Comparison of ENCODE assay signal across 13 mouse cellular contexts in genomic region chr17:56308088-56308487, GRCm38 (mm10). TPM values are rescaled to one million over a fixed set of nuclear protein-coding genes. Genes with fewer than 3 reads are reported as not detected.
DNase-seq lines count a peak whose midpoint lies in the region; ATAC-seq and TF ChIP-seq lines count a peak whose summit lies in the region.
"Had no signal": no experiment of that assay in that cellular context is flagged by ENCODE, and none has a peak within 500 bp of the region (broad histone marks: within the 10 kb centered on the region; RNA-seq: fewer than 3 reads in every experiment).

No protein-coding gene starts in this region.

- peak overlapping the region; percentile 37; the same call in 1 of the 2 replicates for H3K9ac ChIP-seq in lung, embryonic 14.5 days
- peak overlapping the region; percentile 14; the same call in 1 of the 2 replicates for H3K9ac ChIP-seq in embryonic facial prominence, embryonic 14.5 days (ENCODE audit: low read depth, low read length)
- peak overlapping the region; percentile 39 for H3K9ac ChIP-seq in stomach, embryonic 16.5 days (ENCODE audit: low read length)

- H3K27ac ChIP-seq in lung, embryonic 14.5 days (ENCODE audit: low read depth): peak overlapping the region; percentile 60
- H3K27ac ChIP-seq in embryonic facial prominence, embryonic 14.5 days (replicated peaks; ENCODE audit: low read depth, low read length): peak overlapping the region; percentile 61
- H3K27ac ChIP-seq in stomach, embryonic 16.5 days (ENCODE audit: low read length): peak overlapping the region; percentile 85

- peak; percentile 2; the same call in 1 of the 2 replicates for ATAC-seq in lung, embryonic 14.5 days (ENCODE audit: insufficient read depth)
- peak; percentile 38; the same call in 1 of the 2 replicates for ATAC-seq in embryonic facial prominence, embryonic 14.5 days (ENCODE audit: low read depth)
- ATAC-seq in stomach, embryonic 16.5 days (ENCODE audit: insufficient read depth, low FRiP score): no peak; the same call in 1 of the 2 replicates
- ATAC-seq: CD4-positive, CD25-positive, alpha-beta regulatory T cell, adult 4 months; hindbrain, embryonic 16.5 days; midbrain, embryonic 16.5 days had no signal

- H3K27me3 ChIP-seq in lung, embryonic 14.5 days (ENCODE audit: insufficient read depth, low read length): no peaks in the 10 kb centered on the region
- H3K27me3 ChIP-seq in embryonic facial prominence, embryonic 14.5 days (replicated peaks; ENCODE audit: control insufficient read depth, insufficient read depth, low read length): no peaks in the 10 kb centered on the region
- H3K27me3 ChIP-seq in stomach, embryonic 16.5 days (ENCODE audit: control insufficient read depth, insufficient read depth, low read length): no peaks in the 10 kb centered on the region

- intact Hi-C loops in left cerebral cortex, postnatal 4 days (cut with DNase I): no loop called here

- peaks cover 81% of the 10 kb centered on the region for H3K36me3 ChIP-seq in lung, embryonic 14.5 days (ENCODE audit: insufficient read depth)
- peaks cover 71% of the 10 kb centered on the region for H3K36me3 ChIP-seq in embryonic facial prominence, embryonic 14.5 days (ENCODE audit: control insufficient read depth, insufficient read depth, low read length)
- peaks cover 16% of the 10 kb centered on the region; the same call in 1 of the 2 replicates for H3K36me3 ChIP-seq in stomach, embryonic 16.5 days (ENCODE audit: control insufficient read depth, insufficient read depth, low read length)

- no peak for TF ChIP-seq CTCF in lung, embryonic 14.5 days (IDR thresholded peaks at IDR 0.05; ENCODE audit: low read depth)

- H3K4me2 ChIP-seq in lung, embryonic 14.5 days: peak overlapping the region; percentile 32
- peak overlapping the region; percentile 20; the same call in 1 of the 2 replicates for H3K4me2 ChIP-seq in embryonic facial prominence, embryonic 14.5 days (ENCODE audit: low read depth, low read length)
- H3K4me2 ChIP-seq in stomach, embryonic 16.5 days (ENCODE audit: low read depth, low read length): peak overlapping the region; percentile 21

- peak overlapping the region; percentile 8; the same call in 1 of the 2 replicates for H3K4me3 ChIP-seq in lung, embryonic 14.5 days (ENCODE audit: low read depth, low read length)
- H3K4me3 ChIP-seq in embryonic facial prominence, embryonic 14.5 days (ENCODE audit: low read depth, low read length): no peak overlapping the region
- no peak overlapping the region for H3K4me3 ChIP-seq in stomach, embryonic 16.5 days (replicated peaks; ENCODE audit: low read length)

- 55% methylated on average over 6 of the region's 6 CpGs for WGBS in lung, embryonic 14.5 days
- 69% methylated on average over 5 of the region's 6 CpGs for WGBS in embryonic facial prominence, embryonic 14.5 days
- WGBS in stomach, embryonic 16.5 days: 51% methylated on average over 6 of the region's 6 CpGs

- peak; percentile 73 for DNase-seq in lung, embryonic 14.5 days
- DNase-seq in lung, postnatal 25 days (ENCODE audit: low spot score): no peak
- peak; percentile 90 for DNase-seq in embryonic facial prominence, embryonic 14.5 days (ENCODE audit: low spot score)
- DNase-seq in kidney, postnatal 14 days: peak; percentile 76
- no peak for DNase-seq in gastrocnemius, postnatal 10 days
- DNase-seq in left cerebral cortex, postnatal 4 days: no peak
- DNase-seq in cerebellum, adult 8-10 months: no peak
- DNase-seq: cerebellum, adult 9-11 months had no signal

- peaks cover 8% of the 10 kb centered on the region; the same call in 1 of the 2 replicates for H3K4me1 ChIP-seq in lung, embryonic 14.5 days (ENCODE audit: insufficient read depth)
- H3K4me1 ChIP-seq in embryonic facial prominence, embryonic 14.5 days (ENCODE audit: control insufficient read depth, insufficient read depth, low read length): peaks cover 19% of the 10 kb centered on the region
- peaks cover 43% of the 10 kb centered on the region for H3K4me1 ChIP-seq in stomach, embryonic 16.5 days (ENCODE audit: control insufficient read depth, insufficient read depth, low read length)

- H3K9me3 ChIP-seq in lung, embryonic 14.5 days (ENCODE audit: low read depth, low read length): no peaks in the 10 kb centered on the region
- H3K9me3 ChIP-seq in embryonic facial prominence, embryonic 14.5 days (ENCODE audit: control insufficient read depth, low read length): no peaks in the 10 kb centered on the region
- no peaks in the 10 kb centered on the region for H3K9me3 ChIP-seq in stomach, embryonic 16.5 days (replicated peaks; ENCODE audit: control insufficient read depth, low read length)

RNA-seq across cellular contexts. Expression of gene Uhrf1, which starts 5.0 kb away (rescaled TPM):
- 137 and 147 TPM in 2 replicates for polyA plus RNA-seq in lung, embryonic 14.5 days (2014; fragmentation: Nextera tagmentation; extraction: Ambion mirVana)
- polyA plus RNA-seq in embryonic facial prominence, embryonic 14.5 days (2014; fragmentation: Nextera tagmentation; extraction: Ambion mirVana): 74.8 and 90.9 TPM in 2 replicates
- polyA plus RNA-seq in stomach, embryonic 16.5 days (2015; fragmentation: Nextera tagmentation; extraction: Ambion mirVana): 90.4 and 92.2 TPM in 2 replicates
- 10 to 100 TPM; 14.4 to 20.3 TPM for total RNA-seq in gastrocnemius, postnatal 10 days (2021)
- total RNA-seq in left cerebral cortex, postnatal 4 days (2021): 10 to 100 TPM; 12.3 to 16.2 TPM

RNA-seq across cellular contexts. Expression of gene Arrdc5, which starts 8.0 kb away (rescaled TPM):
- polyA plus RNA-seq in lung, embryonic 14.5 days (2014; fragmentation: Nextera tagmentation; extraction: Ambion mirVana): not detected in 2 replicates
- polyA plus RNA-seq in embryonic facial prominence, embryonic 14.5 days (2014; fragmentation: Nextera tagmentation; extraction: Ambion mirVana): not detected in 2 replicates
- not detected in 2 replicates for polyA plus RNA-seq in stomach, embryonic 16.5 days (2015; fragmentation: Nextera tagmentation; extraction: Ambion mirVana)
- total RNA-seq in gastrocnemius, postnatal 10 days (2021): not detected
- not detected for total RNA-seq in left cerebral cortex, postnatal 4 days (2021)
- total RNA-seq: left cerebral cortex, postnatal 14 days had no signal
- polyA plus RNA-seq: CD4-positive, CD25-positive, alpha-beta regulatory T cell, adult 4 months; hindbrain, embryonic 16.5 days; midbrain, embryonic 16.5 days had no signal

RNA-seq across cellular contexts. Expression of gene Plin3, which starts 15.4 kb away (rescaled TPM):
- polyA plus RNA-seq in lung, embryonic 14.5 days (2014; fragmentation: Nextera tagmentation; extraction: Ambion mirVana): 69.7 and 71.0 TPM in 2 replicates
- 76.9 and 88.4 TPM in 2 replicates for polyA plus RNA-seq in embryonic facial prominence, embryonic 14.5 days (2014; fragmentation: Nextera tagmentation; extraction: Ambion mirVana)
- polyA plus RNA-seq in stomach, embryonic 16.5 days (2015; fragmentation: Nextera tagmentation; extraction: Ambion mirVana): 103 and 123 TPM in 2 replicates
- 10 to 100 TPM; 37.2 to 41.7 TPM for total RNA-seq in gastrocnemius, postnatal 10 days (2021)
- 1 to 10 TPM; 4.5 to 6.1 TPM for total RNA-seq in left cerebral cortex, postnatal 4 days (2021)

RNA-seq across cellular contexts. Expression of gene Kdm4b, which starts 17.8 kb away (rescaled TPM):
- 31.3 and 36.7 TPM in 2 replicates for polyA plus RNA-seq in lung, embryonic 14.5 days (2014; fragmentation: Nextera tagmentation; extraction: Ambion mirVana)
- 29.1 and 32.3 TPM in 2 replicates for polyA plus RNA-seq in embryonic facial prominence, embryonic 14.5 days (2014; fragmentation: Nextera tagmentation; extraction: Ambion mirVana)
- 23.5 and 24.2 TPM in 2 replicates for polyA plus RNA-seq in stomach, embryonic 16.5 days (2015; fragmentation: Nextera tagmentation; extraction: Ambion mirVana)
- 10 to 100 TPM; 24.9 to 28.6 TPM for total RNA-seq in gastrocnemius, postnatal 10 days (2021)
- total RNA-seq in left cerebral cortex, postnatal 4 days (2021): 100 to 1,000 TPM; 111 to 112 TPM

RNA-seq across cellular contexts. Expression of gene Ticam1, which starts 31.5 kb away (rescaled TPM):
- 4.5 and 4.9 TPM in 2 replicates for polyA plus RNA-seq in lung, embryonic 14.5 days (2014; fragmentation: Nextera tagmentation; extraction: Ambion mirVana)
- polyA plus RNA-seq in embryonic facial prominence, embryonic 14.5 days (2014; fragmentation: Nextera tagmentation; extraction: Ambion mirVana): 6.9 and 8.1 TPM in 2 replicates
- 7.6 and 9.6 TPM in 2 replicates for polyA plus RNA-seq in stomach, embryonic 16.5 days (2015; fragmentation: Nextera tagmentation; extraction: Ambion mirVana)
- total RNA-seq in gastrocnemius, postnatal 10 days (2021): 1 to 10 TPM; 6.6 to 6.8 TPM
- 1 to 10 TPM; 3.4 to 3.7 TPM for total RNA-seq in left cerebral cortex, postnatal 4 days (2021)

Comparison
In these comparisons a context has a peak if more than half of its experiments do, and no peak if none do; other contexts are left out.
1. DNase-seq: peak in lung, embryonic 14.5 days (single experiment), embryonic facial prominence, embryonic 14.5 days (single experiment) and kidney, postnatal 14 days (single experiment); none in lung, postnatal 25 days (single experiment), gastrocnemius, postnatal 10 days (single experiment), left cerebral cortex, postnatal 4 days (single experiment) and cerebellum, adult 8-10 months (single experiment).
2. Peak in every context shown above with its lines, with median percentiles within 50 percentile points of each other: H3K27ac ChIP-seq, H3K4me2 ChIP-seq and H3K9ac ChIP-seq.